Mouse (Mus musculus) stomach, embryonic 14.5 days (tissue): ENCODE results near the gene Aip. TPM values are rescaled to one million over a fixed set of nuclear protein-coding genes. Genes with fewer than 3 reads are reported as not detected.

Source experiments
- ATAC-seq: fragments of 200-750 bp; cut with Nextera tagmentation; 2 replicates; pipeline ENCODE4 v1.8.0; 2017; ENCODE audit warnings: low read depth, moderate TSS enrichment; ENCODE audit not compliant: insufficient number of reproducible peaks, insufficient read depth, low FRiP score
- H3K27ac ChIP-seq: fragments of 300-500 bp; sonication (generic); 2 replicates; pipeline ENCODE4 v1.5.1; 2014; ENCODE audit warnings: mild to moderate bottlenecking, low read length, moderate library complexity, mixed read lengths
- H3K27me3 ChIP-seq: fragments of 300-500 bp; sonication (generic); 2 replicates; pipeline ENCODE4 v1.6.1; 2014; ENCODE audit warnings: low read length, control low read depth, mixed read lengths; ENCODE audit not compliant: control insufficient read depth, insufficient read depth
- H3K36me3 ChIP-seq: fragments of 300-500 bp; sonication (generic); 2 replicates; pipeline ENCODE4 v1.6.1; 2014; ENCODE audit warnings: mild to moderate bottlenecking, control low read depth, low read length, moderate library complexity, mixed read lengths; ENCODE audit not compliant: control insufficient read depth, insufficient read depth
- H3K4me1 ChIP-seq: fragments of 300-500 bp; sonication (generic); 2 replicates; pipeline ENCODE4 v1.6.1; 2014; ENCODE audit warnings: low read length, control low read depth, mixed read lengths; ENCODE audit not compliant: control insufficient read depth, insufficient read depth
- H3K4me2 ChIP-seq: fragments of 300-500 bp; sonication (generic); replicated peaks from 2 replicates; pipeline ENCODE4 v1.6.1; 2014; ENCODE audit warnings: low read depth, low read length, control low read depth
- H3K4me3 ChIP-seq: fragments of 300-500 bp; sonication (generic); 2 replicates; pipeline ENCODE4 v1.5.1; 2014; ENCODE audit warnings: low read depth, low read length, control low read depth
- H3K9ac ChIP-seq: fragments of 300-500 bp; sonication (generic); replicated peaks from 2 replicates; pipeline ENCODE4 v1.6.1; 2014; ENCODE audit warnings: low read depth, mild to moderate bottlenecking, control low read depth, low read length, moderate library complexity, mixed read lengths
- H3K9me3 ChIP-seq: fragments of 300-500 bp; sonication (generic); 2 replicates; pipeline ENCODE4 v1.6.1; 2016; ENCODE audit warnings: low read depth, low read length, control low read depth; ENCODE audit not compliant: control insufficient read depth
- WGBS: fragments of 180-500 bp; shearing (Covaris S2); extraction: QIAGEN DNeasy Blood & Tissue Kit; methylation state at CpG from one replicate; pipeline ENCODE4 v1.1.7; 2014; 5-methylcytosine and 5-hydroxymethylcytosine counted together
- polyA plus RNA-seq: library from polyadenylated mRNA; unstranded; fragments of >200 nt; fragmentation: Nextera tagmentation; extraction: Ambion mirVana; gene quantifications from 2 replicates; pipeline ENCODE4 v1.2.1, GENCODE M21; 2014

Aip gene
- polyA plus RNA-seq, 1 experiment from 2014 or later = 101 TPM

GRCm38 (mm10) chr19:4149283-4149682 is 23.6 kb upstream of the Aip start:
- WGBS = 86% methylated on average over 11 of the region's 11 CpGs
- peak overlapping the region; percentile 78 for H3K4me2 ChIP-seq
- peak overlapping the region; percentile 75 for H3K9ac ChIP-seq
- no peaks in the 10 kb centered on the region for H3K9me3 ChIP-seq
- H3K27ac ChIP-seq = no peak overlapping the region
- peak overlapping the region; percentile 79 for H3K4me3 ChIP-seq
- no peak for ATAC-seq
- peaks cover 20% of the 10 kb centered on the region for H3K4me1 ChIP-seq
- H3K27me3 ChIP-seq = no peaks in the 10 kb centered on the region
- peaks cover 27% of the 10 kb centered on the region for H3K36me3 ChIP-seq

GRCm38 (mm10) chr19:4148819-4149218 is 23.2 kb upstream of the Aip start:
- Histone ChIP-seq H3K9me3 (no peaks in the 10 kb centered on the region), H3K36me3 (peaks cover 27% of the 10 kb centered on the region), H3K4me3 (peak overlapping the region; percentile 79), H3K27ac (peak overlapping the region; percentile 18; the same call in 1 of the 2 replicates), H3K4me2 (peak overlapping the region; percentile 78), H3K4me1 (peaks cover 20% of the 10 kb centered on the region), H3K27me3 (no peaks in the 10 kb centered on the region), H3K9ac (peak overlapping the region; percentile 75)
- WGBS = 0% methylated on average over 8 of the region's 8 CpGs
- 0 out of 2 replicates have a peak, but pooled peaks have one; percentile 11 for ATAC-seq

GRCm38 (mm10) chr19:4148491-4148806 is 22.8 kb upstream of the Aip start, which contains the start of gene Coro1b:
TSS of gene Coro1b (plus strand) at chr19:4148619.
- H3K9me3 ChIP-seq = no peaks in the 10 kb centered on the region
- peak; percentile 96 for ATAC-seq
- peak within 1 kb of the TSS; percentile 75 for H3K9ac ChIP-seq
- H3K4me1 ChIP-seq = peaks cover 20% of the 10 kb centered on the region
- H3K36me3 ChIP-seq = peaks cover 24% of the 10 kb centered on the region
- no peaks in the 10 kb centered on the region for H3K27me3 ChIP-seq
- peak within 1 kb of the TSS; percentile 78 for H3K4me2 ChIP-seq
- peak within 1 kb of the TSS; percentile 79 for H3K4me3 ChIP-seq
- WGBS = 0% methylated on average over 33 of the region's 33 CpGs
- H3K27ac ChIP-seq = peak within 1 kb of the TSS; percentile 56

- Histone ChIP-seq H3K36me3 (peaks cover 19% of the 10 kb centered on the region), H3K4me1 (peaks cover 20% of the 10 kb centered on the region), H3K9ac (0 out of 2 replicates have a peak overlapping the region, but pooled peaks have one; percentile 18), H3K27ac (peak overlapping the region; percentile 56), H3K27me3 (no peaks in the 10 kb centered on the region), H3K4me2 (peak overlapping the region; percentile 78), H3K4me3 (peak overlapping the region; percentile 79), H3K9me3 (no peaks in the 10 kb centered on the region)
- peak; percentile 2; the same call in 1 of the 2 replicates for ATAC-seq
- 33% methylated on average over 9 of the region's 9 CpGs for WGBS
Observed at GRCm38 (mm10) chr19:4147782-4148490, 22.3 kb upstream of the Aip start.

- no peak for ATAC-seq
- Histone ChIP-seq H3K9ac (no peak overlapping the region), H3K4me2 (no peak overlapping the region), H3K9me3 (no peaks in the 10 kb centered on the region), H3K4me3 (no peak overlapping the region), H3K36me3 (peaks cover 15% of the 10 kb centered on the region), H3K27me3 (no peaks in the 10 kb centered on the region), H3K27ac (no peak overlapping the region), H3K4me1 (peaks cover 20% of the 10 kb centered on the region)
- 57% methylated on average over 3 of the region's 3 CpGs for WGBS
Observed at GRCm38 (mm10) chr19:4147022-4147405, 21.4 kb upstream of the Aip start.

- Histone ChIP-seq H3K27me3 (no peaks in the 10 kb centered on the region), H3K4me2 (no peak overlapping the region), H3K4me3 (no peak overlapping the region), H3K4me1 (peaks cover 20% of the 10 kb centered on the region), H3K27ac (no peak overlapping the region), H3K9me3 (no peaks in the 10 kb centered on the region), H3K36me3 (peaks cover 15% of the 10 kb centered on the region), H3K9ac (no peak overlapping the region)
- 61% methylated on average over 12 of the region's 12 CpGs for WGBS
- no peak for ATAC-seq
Observed at GRCm38 (mm10) chr19:4146366-4147021, 20.8 kb upstream of the Aip start.

GRCm38 (mm10) chr19:4145936-4146335 is 20.3 kb upstream of the Aip start:
- no peaks in the 10 kb centered on the region for H3K27me3 ChIP-seq
- 87% methylated on average over 5 of the region's 5 CpGs for WGBS
- H3K4me2 ChIP-seq = no peak overlapping the region
- peaks cover 20% of the 10 kb centered on the region for H3K4me1 ChIP-seq
- H3K36me3 ChIP-seq = peaks cover 12% of the 10 kb centered on the region
- no peak for ATAC-seq
- H3K27ac ChIP-seq = no peak overlapping the region
- H3K9ac ChIP-seq = no peak overlapping the region
- H3K9me3 ChIP-seq = no peaks in the 10 kb centered on the region
- no peak overlapping the region for H3K4me3 ChIP-seq

GRCm38 (mm10) chr19:4144550-4145498 is 19.2 kb upstream of the Aip start:
- peaks cover 1% of the 10 kb centered on the region; the same call in 1 of the 2 replicates for H3K36me3 ChIP-seq
- no peak overlapping the region for H3K9ac ChIP-seq
- H3K27ac ChIP-seq = no peak overlapping the region
- no peak overlapping the region for H3K4me2 ChIP-seq
- H3K4me1 ChIP-seq = peaks cover 17% of the 10 kb centered on the region
- no peaks in the 10 kb centered on the region for H3K27me3 ChIP-seq
- ATAC-seq = no peak
- no peaks in the 10 kb centered on the region for H3K9me3 ChIP-seq
- no peak overlapping the region for H3K4me3 ChIP-seq
- WGBS = 80% methylated on average over 16 of the region's 16 CpGs
